Mouse (Mus musculus) heart, postnatal 36 days (tissue): ENCODE data around the gene A830031A19Rik. TPM values are rescaled to one million over a fixed set of nuclear protein-coding genes. Genes with fewer than 3 reads are reported as not detected.

Experiments used
- DNase-seq, 2 experiments: peaks; one replicate each; pipeline ENCODE4 v3.0.0; 2021 to 2022
- intact Hi-C: fragments of 180-260 bp; cut with DNase I; formaldehyde crosslinking; loops from one replicate; pipeline ENCODE4 v1.15.1; 2025
- total RNA-seq, 2 experiments: library from RNA; stranded (reverse); gene quantifications; 2 replicates each; pipeline ENCODE4 v1.2.3; 2021

The A830031A19Rik gene
- total RNA-seq, 2 experiments from 2014 or later, result not detected

DNA sequence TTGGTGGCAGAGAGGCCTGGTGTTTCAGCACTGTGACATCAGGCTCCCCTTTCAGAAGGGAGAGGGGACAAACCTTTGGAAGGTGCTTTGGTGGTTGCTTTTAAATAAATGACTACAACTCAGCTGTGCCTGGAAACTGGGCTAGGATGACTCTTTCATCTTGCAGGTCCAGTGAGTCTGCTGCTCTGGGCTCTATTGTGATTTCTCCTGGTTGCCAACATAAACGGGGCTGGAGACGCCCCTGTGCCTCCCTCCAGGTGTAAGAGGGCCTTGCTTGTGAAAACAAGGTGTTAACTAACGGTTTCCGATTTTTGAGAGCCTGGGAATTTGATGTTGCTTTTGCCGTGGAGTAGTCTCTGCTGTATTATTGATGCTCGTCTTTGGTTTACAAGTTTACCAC is 21.6 kb upstream of the A830031A19Rik start:
- no peak for DNase-seq
- intact Hi-C loops, result no loop called here

DNA sequence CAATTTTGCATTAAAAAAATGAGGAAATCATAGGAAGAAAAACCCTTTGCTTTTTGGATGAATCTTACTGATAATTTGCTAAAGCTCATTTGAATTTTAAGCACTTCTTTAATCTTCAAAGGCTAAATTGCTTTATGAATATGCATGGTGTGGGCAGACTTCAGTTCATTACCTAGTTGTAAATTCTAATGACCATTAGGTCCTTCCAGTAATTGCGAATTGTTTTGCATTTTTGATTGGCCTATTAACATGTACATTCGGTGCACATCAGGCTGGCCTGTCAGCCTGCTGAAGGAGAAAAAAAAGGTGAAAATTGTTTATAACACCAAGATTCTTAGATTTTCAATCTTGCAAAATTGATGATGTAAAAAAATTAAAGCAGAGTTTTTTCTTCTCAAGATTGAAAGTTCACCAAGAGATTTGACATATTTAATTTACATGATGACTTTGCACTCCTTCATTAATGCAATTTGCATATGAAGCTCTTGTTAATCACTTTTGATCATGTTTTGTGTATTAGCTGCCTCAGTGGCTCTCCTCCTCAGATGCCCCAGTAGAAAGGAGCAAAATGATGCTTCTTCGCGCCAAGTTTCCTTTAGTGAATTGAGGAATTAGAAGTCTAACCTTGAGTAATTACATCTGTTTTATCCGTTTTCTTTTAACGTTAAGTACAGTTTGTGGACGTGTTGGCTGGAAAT is 21.0 kb upstream of the A830031A19Rik start:
- intact Hi-C loops, result no loop called here
- no peak for DNase-seq

DNA sequence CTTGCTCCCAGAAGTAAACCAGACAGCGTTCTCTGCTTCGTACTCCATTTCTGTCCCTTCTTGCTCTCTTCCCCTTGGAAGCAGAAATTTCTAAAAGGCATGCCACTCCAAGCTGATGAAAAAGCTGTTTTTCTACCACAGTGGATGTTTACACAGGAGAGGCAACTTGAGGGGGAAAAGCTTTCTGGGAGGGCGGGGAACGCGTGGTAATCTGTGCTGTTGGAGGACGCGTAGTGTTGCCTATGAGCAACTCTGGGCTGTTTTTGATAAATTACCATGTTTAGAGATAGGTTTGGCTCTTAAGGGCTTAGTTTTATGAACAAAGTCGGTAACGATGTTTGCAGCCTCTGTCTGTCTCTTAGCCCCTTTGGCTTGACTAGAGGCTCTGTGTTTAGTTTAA is 20.4 kb upstream of the A830031A19Rik start:
- DNase-seq, result no peak
- intact Hi-C loops, result no loop called here

DNA sequence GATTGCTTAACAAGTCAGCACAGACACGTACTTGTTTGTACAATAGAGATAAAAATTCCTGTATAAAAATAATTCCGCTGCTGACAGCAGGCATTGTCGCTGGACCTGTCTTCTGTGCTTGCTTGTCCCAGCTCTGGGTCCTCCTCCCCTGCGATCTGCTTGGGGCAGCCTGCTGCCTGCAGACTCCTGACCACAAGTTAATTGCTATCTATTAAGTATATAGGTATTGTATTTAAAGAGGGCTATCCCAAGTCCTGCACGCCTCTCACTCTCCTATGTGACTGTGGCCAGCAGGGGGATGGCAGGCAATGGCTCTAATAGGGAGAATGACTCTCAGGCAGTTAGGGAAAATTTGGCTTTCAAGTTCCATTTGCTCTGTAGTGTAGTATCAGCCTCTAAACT is 19.2 kb upstream of the A830031A19Rik start:
- DNase-seq, result no peak
- intact Hi-C loops, result no loop called here

DNA sequence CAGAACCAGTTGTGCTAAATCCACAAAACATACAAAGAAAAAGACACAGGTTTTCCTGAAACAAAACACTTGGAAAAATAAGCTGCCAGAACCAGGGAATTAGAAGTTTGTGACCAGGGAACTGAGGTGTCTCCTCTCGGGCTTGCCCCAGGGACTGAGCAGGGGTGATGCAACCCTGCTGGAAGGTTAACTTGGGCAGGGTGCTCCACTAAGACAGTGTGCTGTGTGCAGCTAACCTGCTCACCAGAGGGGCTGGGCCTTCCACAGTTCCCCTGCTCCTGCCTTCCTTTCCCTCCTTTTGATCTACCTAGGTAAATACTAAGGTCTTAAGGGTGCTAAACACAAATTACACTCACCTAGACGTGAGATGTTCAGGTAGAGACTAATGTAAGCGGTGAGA is 17.8 kb upstream of the A830031A19Rik start:
- DNase-seq, result no peak
- intact Hi-C loops, result no loop called here

DNA sequence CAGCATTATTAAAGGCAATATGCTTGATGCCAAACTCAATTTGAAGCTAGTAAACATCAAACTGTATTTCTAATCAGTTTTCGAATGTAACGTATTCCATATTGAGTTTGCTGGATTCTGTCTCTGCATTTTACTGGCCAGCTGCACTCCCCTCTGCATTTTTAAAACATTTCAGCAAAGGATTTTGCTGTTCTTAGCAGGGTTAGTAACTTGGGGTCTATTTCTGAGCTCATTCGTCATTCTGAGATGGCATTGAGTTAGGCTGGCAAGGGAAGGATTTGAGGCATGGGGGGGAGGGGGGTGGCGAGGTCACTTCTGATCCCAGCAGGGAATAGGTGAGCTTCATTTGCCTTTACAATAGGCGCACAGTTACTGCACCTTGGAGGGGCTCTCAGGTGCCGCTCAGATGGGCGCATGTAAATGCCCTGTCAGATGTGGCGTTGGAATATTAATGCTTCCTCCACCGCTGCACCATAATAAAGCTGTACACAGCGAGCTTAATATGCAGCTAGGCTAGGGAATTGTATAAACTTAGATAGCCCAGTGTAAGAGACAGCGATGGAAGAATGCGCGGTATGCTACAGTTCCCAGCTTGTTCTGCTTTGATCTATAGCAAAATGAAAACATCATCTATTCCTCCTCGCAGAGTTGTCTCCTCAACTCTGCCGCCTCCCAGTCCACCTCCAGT is 16.7 kb upstream of the A830031A19Rik start:
- no peak for DNase-seq
- intact Hi-C loops, result no loop called here

DNA sequence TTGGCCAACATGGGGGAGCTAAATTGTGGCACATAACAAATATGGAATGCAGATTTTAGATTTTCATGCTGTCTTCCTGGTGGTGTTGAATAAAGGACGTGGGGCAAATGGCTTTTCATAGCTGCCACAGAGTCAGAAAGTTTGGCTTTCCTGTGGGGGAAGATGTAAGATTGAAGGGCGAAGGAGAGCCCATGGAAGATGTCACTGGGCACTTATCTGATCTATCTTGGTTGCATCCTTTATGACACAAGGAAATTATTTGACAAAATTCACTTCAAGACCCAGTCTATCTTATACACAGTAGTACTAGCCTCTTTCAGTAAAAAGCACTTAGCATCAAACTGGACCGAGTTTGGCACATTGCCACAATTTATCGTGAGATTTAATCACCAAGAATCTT is 15.6 kb upstream of the A830031A19Rik start:
- intact Hi-C loops, result no loop called here
- no peak for DNase-seq

DNA sequence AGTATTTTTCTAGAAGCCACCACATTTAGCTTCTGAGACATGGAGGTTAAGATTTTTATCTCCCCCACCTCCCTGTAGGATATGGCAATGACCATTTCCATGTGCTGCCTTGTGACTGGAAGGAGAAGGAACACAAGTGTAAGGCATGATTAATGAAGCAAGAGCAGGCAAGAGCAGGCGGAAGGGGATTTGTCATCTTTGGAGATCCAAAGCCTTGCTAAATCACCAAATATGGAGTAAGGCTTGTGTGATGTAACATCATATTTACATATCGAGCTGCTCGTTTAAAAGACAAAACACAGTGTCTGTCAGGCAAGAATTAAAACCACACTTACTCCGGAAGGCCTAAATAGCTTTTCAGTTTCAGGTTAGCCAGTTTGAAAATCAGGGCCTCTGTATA is 12.2 kb upstream of the A830031A19Rik start:
- intact Hi-C loops, result loop anchor here (10.0 kb wide), 1 partner anchor 318 kb away; no protein-coding TSS in a partner anchor
- no peak for DNase-seq

DNA sequence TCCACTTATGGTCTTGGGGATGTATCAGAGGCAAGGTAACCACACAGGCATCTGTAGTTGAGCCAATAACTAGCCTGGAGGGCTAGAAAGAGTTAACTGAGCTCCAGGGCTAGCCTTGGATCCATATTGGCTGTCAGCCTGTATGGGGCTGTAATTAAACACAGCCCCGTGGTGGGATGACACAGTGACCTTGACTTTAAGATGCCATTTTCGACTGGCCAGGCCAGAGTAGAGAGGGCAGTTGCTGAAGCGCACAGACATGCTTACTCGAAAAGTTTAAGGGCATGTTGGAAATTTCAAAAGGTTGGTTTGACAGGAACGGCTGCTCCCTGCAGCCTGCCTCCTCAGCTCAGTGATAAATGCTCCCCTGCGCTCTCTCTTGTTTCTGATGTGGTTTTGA is 11.1 kb upstream of the A830031A19Rik start:
- intact Hi-C loops, result loop anchor here (10.0 kb wide), 1 partner anchor 319 kb away; no protein-coding TSS in a partner anchor
- DNase-seq, result no peak

DNA sequence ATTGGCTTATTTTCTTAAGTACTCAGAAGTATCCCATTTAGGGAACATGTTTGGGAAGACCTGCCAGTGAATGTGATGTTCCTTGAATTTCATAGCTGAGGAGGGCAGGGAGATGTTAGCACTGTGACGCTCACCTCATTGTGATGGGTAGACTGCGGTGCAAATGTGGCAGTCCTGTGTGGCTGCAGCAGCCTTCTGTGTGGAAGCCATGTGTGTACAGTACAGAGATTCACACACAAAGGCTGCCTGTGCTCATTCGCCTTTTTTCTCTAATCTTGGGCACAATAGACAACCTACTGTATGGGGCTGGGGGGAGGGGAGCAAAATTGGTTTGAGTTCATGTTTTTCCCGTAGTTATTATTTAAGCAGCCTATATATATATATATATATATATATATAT is 9.7 kb upstream of the A830031A19Rik start:
- intact Hi-C loops, result loop anchor here (10.0 kb wide), 1 partner anchor 320 kb away; no protein-coding TSS in a partner anchor
- no peak for DNase-seq

DNA sequence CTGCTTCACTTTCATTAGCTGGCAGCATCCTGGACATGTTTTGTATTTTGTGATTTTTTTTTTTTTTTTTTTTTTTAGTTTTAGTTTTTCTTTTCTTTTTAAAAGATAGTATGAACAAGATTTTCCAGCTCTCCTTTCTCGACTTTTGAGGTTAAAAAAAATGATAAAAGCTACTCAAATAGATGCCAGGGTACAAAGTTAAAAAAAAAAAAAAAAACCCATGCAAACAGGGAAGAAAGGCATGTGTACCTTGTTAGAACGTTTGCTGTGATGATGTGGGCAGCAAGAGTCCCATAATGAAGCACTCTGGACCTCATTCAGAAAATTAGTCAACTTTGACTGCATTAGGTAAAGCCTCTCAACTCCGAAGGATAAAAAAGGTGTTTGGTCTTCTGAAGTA is 9.2 kb upstream of the A830031A19Rik start:
- no peak for DNase-seq
- intact Hi-C loops, result loop anchor here (10.0 kb wide), 1 partner anchor 321 kb away; no protein-coding TSS in a partner anchor

DNA sequence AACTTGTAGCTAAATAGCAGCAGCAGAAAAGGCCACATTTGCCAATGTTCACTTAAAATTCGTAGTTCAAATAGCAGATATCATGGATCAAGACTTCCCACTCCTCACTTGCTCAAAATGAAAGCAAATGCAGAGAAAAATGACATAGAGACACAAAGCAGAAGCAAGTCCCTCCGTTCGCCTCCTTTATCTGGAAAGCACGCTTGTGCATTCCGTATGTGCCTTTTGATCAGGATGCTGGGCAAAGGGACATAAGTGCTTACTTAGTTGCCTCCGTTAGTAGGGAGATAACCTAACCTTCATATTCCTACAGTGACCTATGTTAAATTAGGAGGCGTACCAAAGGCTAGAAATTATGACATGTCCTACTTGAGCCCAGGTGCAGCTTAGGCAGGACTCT is 8.6 kb upstream of the A830031A19Rik start:
- no peak for DNase-seq
- intact Hi-C loops, result loop anchor here (10.0 kb wide), 1 partner anchor 321 kb away; no protein-coding TSS in a partner anchor

DNA sequence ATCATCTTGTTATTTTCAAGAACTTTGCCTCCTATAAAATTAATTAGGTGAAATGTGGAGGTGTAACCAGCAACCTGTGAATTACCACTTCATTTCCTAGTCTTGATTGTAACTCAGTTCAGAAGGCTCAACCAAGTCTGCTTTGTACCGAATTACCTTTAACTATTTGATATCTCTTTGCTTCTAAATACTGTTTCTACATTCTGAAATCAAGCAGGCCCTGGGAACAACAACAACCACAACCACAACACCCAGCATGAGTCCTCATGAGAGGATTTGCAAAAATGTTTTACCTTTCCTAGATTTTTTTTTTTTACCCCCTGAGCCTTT is 8.2 kb upstream of the A830031A19Rik start:
- intact Hi-C loops, result loop anchor here (10.0 kb wide), 1 partner anchor 322 kb away; no protein-coding TSS in a partner anchor
- DNase-seq, result no peak

DNA sequence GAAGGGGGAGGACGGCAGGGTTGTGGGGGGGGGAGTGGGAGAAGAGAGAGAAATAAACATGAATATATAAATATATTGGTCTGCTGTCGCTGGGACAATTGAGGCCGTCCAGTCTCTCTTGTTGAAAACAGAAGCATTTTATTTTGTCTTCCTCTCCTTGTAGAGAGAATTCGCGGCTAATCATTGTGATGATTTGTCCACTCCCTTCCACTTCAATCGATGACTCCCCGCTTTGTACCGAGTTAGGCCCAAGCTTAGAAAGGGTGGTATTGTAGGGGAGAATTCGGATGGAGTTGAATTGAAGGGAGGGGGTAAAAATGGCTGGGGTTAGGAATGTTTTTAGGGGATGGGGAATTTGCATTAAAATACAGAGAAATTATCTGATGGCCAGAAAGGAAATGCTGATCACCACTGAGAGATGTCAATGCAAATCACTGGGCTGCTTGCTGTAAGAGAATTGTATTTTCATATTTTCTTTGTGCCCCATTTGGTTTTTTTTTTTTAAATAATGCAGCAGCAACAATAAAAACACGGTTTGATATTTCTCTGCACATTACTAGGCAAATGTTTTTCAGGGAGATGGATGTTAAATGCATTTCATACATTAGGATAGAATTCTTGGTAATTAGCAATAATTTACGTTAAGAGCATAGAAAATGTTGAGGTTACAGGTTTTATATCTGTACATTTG is 7.7 kb upstream of the A830031A19Rik start:
- intact Hi-C loops, result loop anchor here (10.0 kb wide), 1 partner anchor 322 kb away; no protein-coding TSS in a partner anchor
- no peak for DNase-seq

DNA sequence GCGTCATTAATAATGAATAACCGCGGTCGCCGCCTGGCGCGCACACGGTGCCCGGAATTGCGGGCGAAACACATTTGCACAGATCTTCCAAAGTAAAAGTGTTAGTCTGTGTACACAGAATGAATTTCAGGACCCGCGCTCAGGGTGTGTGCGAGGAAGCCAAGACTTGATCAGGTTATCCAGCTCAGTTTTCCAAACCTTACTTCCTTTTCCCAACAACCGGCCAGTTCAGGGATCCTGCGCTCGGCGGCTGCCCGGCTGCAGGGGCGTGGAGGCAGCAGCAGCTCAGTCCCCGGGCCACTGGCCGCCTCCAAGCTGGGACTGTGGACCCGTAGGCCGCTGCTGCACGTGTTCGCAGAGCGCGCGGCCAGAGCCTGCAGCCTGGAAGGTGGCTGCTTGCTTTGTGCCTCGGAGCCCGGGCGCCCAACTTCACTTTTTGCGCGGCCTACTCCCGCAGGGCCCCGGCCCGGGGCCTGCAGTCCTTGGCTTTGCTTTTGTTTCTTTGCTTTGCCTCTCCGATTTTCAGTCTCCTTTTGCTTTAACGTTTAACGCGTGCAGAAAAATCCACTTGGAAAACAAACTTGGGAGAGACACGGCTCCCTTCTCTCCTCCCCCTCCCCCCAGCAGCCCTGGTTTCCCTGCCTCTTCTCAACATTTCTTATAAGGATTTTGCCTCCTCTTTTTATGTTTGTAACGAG is 7.0 kb upstream of the A830031A19Rik start:
- intact Hi-C loops, result loop anchor here (2.0 to 10.0 kb wide), 3 partner anchors 165 to 1219 kb away; no protein-coding TSS in a partner anchor
- peak in 1 of 2 experiments; percentile 24 for DNase-seq

DNA sequence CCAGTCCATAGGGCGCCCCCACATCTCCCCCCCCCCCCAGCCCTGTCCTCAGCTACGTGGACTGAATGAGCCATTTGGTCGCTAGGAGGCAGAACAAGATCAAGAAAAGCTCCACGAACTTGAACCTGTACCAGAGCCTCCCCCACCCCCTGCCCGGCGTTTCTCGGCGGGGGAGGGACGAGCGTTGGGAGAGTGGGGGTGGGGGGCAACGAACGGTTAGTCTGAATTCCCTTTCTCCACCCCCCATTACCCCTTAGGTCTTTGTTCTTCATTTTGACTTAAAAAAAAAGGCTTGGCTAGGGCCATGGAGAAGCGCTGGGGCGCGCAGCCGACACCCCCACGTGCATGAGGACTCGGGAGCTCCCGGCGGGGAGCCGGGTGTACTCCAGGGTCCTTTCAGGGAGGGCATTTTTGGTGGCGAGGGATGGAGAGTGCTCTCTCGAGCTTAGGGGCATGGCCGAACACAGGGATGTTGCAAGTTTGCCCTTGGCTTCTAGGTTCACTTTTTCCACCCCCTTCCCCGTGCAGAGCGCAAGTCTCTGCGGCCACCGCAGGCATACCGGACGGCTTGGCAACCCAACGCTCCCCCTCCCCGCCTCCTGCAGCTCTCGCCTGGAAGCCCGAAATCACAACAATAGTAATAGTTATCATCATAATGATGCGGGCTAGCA is 6.3 kb upstream of the A830031A19Rik start:
- intact Hi-C loops, result loop anchor here (2.0 to 10.0 kb wide), 3 partner anchors 166 to 1220 kb away; no protein-coding TSS in a partner anchor
- DNase-seq, result peak in 1 of 2 experiments; percentile 51

DNA sequence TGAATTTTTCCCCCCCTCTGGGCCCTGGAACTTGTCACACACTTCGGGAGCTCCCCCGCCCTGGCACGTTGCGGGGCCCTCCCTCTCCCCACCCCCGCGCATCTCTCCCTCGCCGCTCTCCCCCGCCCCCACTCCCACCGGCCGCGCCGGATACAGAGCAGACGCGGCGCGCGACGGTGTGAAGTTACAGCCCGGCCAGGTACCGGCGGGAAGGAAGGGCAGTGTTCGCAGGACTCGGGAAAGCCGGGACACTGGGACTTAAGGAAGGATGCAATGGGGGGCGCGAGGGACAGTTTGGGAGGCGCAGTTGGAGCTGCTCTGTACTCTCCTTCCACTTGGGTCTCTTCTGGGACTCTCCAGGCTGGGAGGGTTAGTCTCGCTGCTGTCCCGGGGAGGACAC is 5.7 kb upstream of the A830031A19Rik start:
- intact Hi-C loops, result loop anchor here (2.0 to 10.0 kb wide), 3 partner anchors 166 to 1220 kb away; no protein-coding TSS in a partner anchor
- DNase-seq, result peak in 1 of 2 experiments; percentile 21

DNA sequence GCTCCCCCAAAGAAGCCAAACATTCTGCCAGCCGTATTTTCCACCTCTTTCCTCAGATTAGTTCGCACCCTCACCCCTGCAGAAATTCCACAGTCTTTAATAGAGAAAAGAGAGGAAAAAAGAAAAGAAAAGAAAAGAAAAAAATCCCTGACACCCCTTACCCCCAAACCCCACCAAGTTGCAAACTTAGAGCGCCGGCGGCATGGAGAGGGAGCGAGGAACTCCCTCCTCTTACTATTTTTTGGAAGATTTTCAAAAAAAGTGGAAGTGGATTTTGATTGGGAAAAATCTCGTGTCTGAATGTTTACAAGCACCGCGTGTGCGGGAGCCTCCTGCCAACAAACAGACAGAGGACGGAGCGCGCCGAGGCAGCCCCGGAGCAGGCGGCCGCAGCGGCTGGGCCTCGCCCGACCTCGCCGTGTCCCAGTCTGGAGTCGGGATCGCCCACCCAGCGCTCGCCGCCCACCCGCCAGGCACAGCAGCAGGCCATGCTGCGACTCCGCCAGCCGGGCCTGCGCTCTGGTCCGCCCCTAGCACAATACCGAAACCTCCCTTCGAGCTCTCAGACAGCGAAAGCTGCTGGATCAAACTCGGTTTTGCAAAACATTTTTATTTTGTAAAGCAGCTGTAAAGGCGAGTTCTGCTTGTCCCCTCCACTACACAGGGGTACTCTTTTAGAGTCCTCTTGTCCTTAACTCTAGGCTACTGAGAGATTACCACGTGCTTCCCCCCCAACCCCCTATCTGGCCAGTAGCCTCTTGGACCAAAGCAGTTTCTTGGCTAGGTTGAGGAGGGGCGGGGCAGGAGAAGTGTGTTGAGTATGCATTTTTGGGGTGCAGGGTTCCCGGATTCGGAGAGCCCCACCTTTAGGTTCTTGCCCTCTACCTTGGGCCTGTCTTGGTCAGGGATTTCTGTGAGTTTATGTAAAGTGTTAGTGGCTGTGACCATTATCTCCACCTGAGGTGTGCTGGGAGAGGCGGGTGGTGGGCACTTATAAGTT is 4.8 kb upstream of the A830031A19Rik start:
- intact Hi-C loops, result loop anchor here (2.0 to 10.0 kb wide), 3 partner anchors 167 to 1221 kb away; no protein-coding TSS in a partner anchor
- peak in 1 of 2 experiments; percentile 51 for DNase-seq
